Mouse (Mus musculus): ENCODE measurements around the gene Slc25a39. TPM values are rescaled to one million over a fixed set of nuclear protein-coding genes. Genes with fewer than 3 reads are reported as not detected.

The Slc25a39 gene
- 166 and 180 TPM in 2 replicates for polyA plus RNA-seq (2014; fragmentation: Nextera tagmentation; extraction: Ambion mirVana)

GRCm38 (mm10) chr11:102407834-102408215 is at the start of gene Slc25a39:
TSS of gene Slc25a39 (minus strand) at chr11:102407946.
- H3K9ac ChIP-seq (ENCODE audit: low read length), result peak within 1 kb of the TSS; percentile 84
- H3K9me3 ChIP-seq (ENCODE audit: control insufficient read depth, low read length), result no peaks in the 10 kb centered on the region
- H3K27ac ChIP-seq (replicated peaks; ENCODE audit: low read depth, low read length), result peak within 1 kb of the TSS; percentile 73
- peaks cover 14% of the 10 kb centered on the region for H3K4me1 ChIP-seq (ENCODE audit: control insufficient read depth, insufficient read depth, low read length)
- H3K36me3 ChIP-seq (ENCODE audit: control insufficient read depth, insufficient read depth, low read length), result peaks cover 15% of the 10 kb centered on the region
- peak within 1 kb of the TSS; percentile 76 for H3K4me3 ChIP-seq (ENCODE audit: low read depth, low read length)
- H3K27me3 ChIP-seq (ENCODE audit: control insufficient read depth, insufficient read depth, low read length), result no peaks in the 10 kb centered on the region
- DNase-seq (ENCODE audit: low spot score) (no peak), ATAC-seq (ENCODE audit: insufficient number of reproducible peaks, low FRiP score, low TSS enrichment, low read depth) (no peak)
- peak within 1 kb of the TSS; percentile 87 for H3K4me2 ChIP-seq (ENCODE audit: low read depth, severe bottlenecking)
- WGBS, result under 1% methylated on average over 19 of the region's 19 CpGs

GRCm38 (mm10) chr11:102455740-102456396 is 48.1 kb upstream of the Slc25a39 start:
- H3K4me1 ChIP-seq (ENCODE audit: control insufficient read depth, insufficient read depth, low read length), result peaks cover 10% of the 10 kb centered on the region; the same call in 1 of the 2 replicates
- no peaks in the 10 kb centered on the region for H3K9me3 ChIP-seq (ENCODE audit: control insufficient read depth, low read length)
- H3K4me2 ChIP-seq (ENCODE audit: low read depth, severe bottlenecking), result peak overlapping the region; percentile 96
- H3K27ac ChIP-seq (replicated peaks; ENCODE audit: low read depth, low read length), result no peak overlapping the region
- H3K27me3 ChIP-seq (ENCODE audit: control insufficient read depth, insufficient read depth, low read length), result no peaks in the 10 kb centered on the region; the same call in 1 of the 2 replicates
- under 1% methylated on average over 40 of the region's 40 CpGs for WGBS
- H3K9ac ChIP-seq (ENCODE audit: low read length), result 0 out of 2 replicates have a peak overlapping the region, but pooled peaks have one; percentile 27
- DNase-seq (ENCODE audit: low spot score) (peak; percentile 88), ATAC-seq (ENCODE audit: insufficient number of reproducible peaks, low FRiP score, low TSS enrichment, low read depth) (peak; percentile 85)
- no peaks in the 10 kb centered on the region; the same call in 1 of the 2 replicates for H3K36me3 ChIP-seq (ENCODE audit: control insufficient read depth, insufficient read depth, low read length)
- peak overlapping the region; percentile 48 for H3K4me3 ChIP-seq (ENCODE audit: low read depth, low read length)

- no peaks in the 10 kb centered on the region for H3K9me3 ChIP-seq (ENCODE audit: control insufficient read depth, low read length)
- peaks cover 12% of the 10 kb centered on the region; the same call in 1 of the 2 replicates for H3K4me1 ChIP-seq (ENCODE audit: control insufficient read depth, insufficient read depth, low read length)
- no peak overlapping the region for H3K9ac ChIP-seq (ENCODE audit: low read length)
- H3K4me2 ChIP-seq (ENCODE audit: low read depth, severe bottlenecking), result no peak overlapping the region
- ATAC-seq (ENCODE audit: insufficient number of reproducible peaks, low FRiP score, low TSS enrichment, low read depth) (no peak), DNase-seq (ENCODE audit: low spot score) (no peak)
- peaks cover 5% of the 10 kb centered on the region; the same call in 1 of the 2 replicates for H3K27me3 ChIP-seq (ENCODE audit: control insufficient read depth, insufficient read depth, low read length)
- WGBS, result 22% methylated on average over 10 of the region's 10 CpGs
- H3K27ac ChIP-seq (replicated peaks; ENCODE audit: low read depth, low read length), result no peak overlapping the region
- H3K36me3 ChIP-seq (ENCODE audit: control insufficient read depth, insufficient read depth, low read length), result no peaks in the 10 kb centered on the region; the same call in 1 of the 2 replicates
- H3K4me3 ChIP-seq (ENCODE audit: low read depth, low read length), result no peak overlapping the region
Measured at GRCm38 (mm10) chr11:102453131-102453530, 45.4 kb upstream of the Slc25a39 start.

GRCm38 (mm10) chr11:102449043-102450008 is 41.6 kb upstream of the Slc25a39 start:
- ATAC-seq (ENCODE audit: insufficient number of reproducible peaks, low FRiP score, low TSS enrichment, low read depth), result no peak
- H3K9ac ChIP-seq (ENCODE audit: low read length), result no peak overlapping the region
- WGBS, result 48% methylated on average over 17 of the region's 17 CpGs
- no peaks in the 10 kb centered on the region; the same call in 1 of the 2 replicates for H3K36me3 ChIP-seq (ENCODE audit: control insufficient read depth, insufficient read depth, low read length)
- H3K4me3 ChIP-seq (ENCODE audit: low read depth, low read length), result no peak overlapping the region
- peaks cover 5% of the 10 kb centered on the region; the same call in 1 of the 2 replicates for H3K27me3 ChIP-seq (ENCODE audit: control insufficient read depth, insufficient read depth, low read length)
- no peak overlapping the region for H3K4me2 ChIP-seq (ENCODE audit: low read depth, severe bottlenecking)
- no peak for DNase-seq (ENCODE audit: low spot score)
- H3K4me1 ChIP-seq (ENCODE audit: control insufficient read depth, insufficient read depth, low read length), result peaks cover 22% of the 10 kb centered on the region
- no peaks in the 10 kb centered on the region for H3K9me3 ChIP-seq (ENCODE audit: control insufficient read depth, low read length)
- no peak overlapping the region for H3K27ac ChIP-seq (replicated peaks; ENCODE audit: low read depth, low read length)

GRCm38 (mm10) chr11:102448327-102448726 is 40.6 kb upstream of the Slc25a39 start:
- Histone ChIP-seq H3K4me1 (ENCODE audit: control insufficient read depth, insufficient read depth, low read length) (peaks cover 22% of the 10 kb centered on the region), H3K36me3 (ENCODE audit: control insufficient read depth, insufficient read depth, low read length) (no peaks in the 10 kb centered on the region; the same call in 1 of the 2 replicates), H3K9ac (ENCODE audit: low read length) (no peak overlapping the region), H3K4me3 (ENCODE audit: low read depth, low read length) (no peak overlapping the region), H3K9me3 (ENCODE audit: control insufficient read depth, low read length) (no peaks in the 10 kb centered on the region), H3K27ac (replicated peaks; ENCODE audit: low read depth, low read length) (no peak overlapping the region), H3K27me3 (ENCODE audit: control insufficient read depth, insufficient read depth, low read length) (peaks cover 5% of the 10 kb centered on the region; the same call in 1 of the 2 replicates), H3K4me2 (ENCODE audit: low read depth, severe bottlenecking) (no peak overlapping the region)
- no peak for ATAC-seq (ENCODE audit: insufficient number of reproducible peaks, low FRiP score, low TSS enrichment, low read depth)
- WGBS, result 15% methylated on average over 8 of the region's 8 CpGs
- DNase-seq (ENCODE audit: low spot score), result no peak

GRCm38 (mm10) chr11:102447497-102447896 is 39.8 kb upstream of the Slc25a39 start, which contains the start of gene Fam171a2:
TSS of gene Fam171a2 (minus strand) at chr11:102447682.
- peak within 1 kb of the TSS; percentile 55 for H3K4me2 ChIP-seq (ENCODE audit: low read depth, severe bottlenecking)
- ATAC-seq (ENCODE audit: insufficient number of reproducible peaks, low FRiP score, low TSS enrichment, low read depth) (peak; percentile 70), DNase-seq (ENCODE audit: low spot score) (peak; percentile 95)
- no peaks in the 10 kb centered on the region for H3K36me3 ChIP-seq (ENCODE audit: control insufficient read depth, insufficient read depth, low read length)
- no peaks in the 10 kb centered on the region for H3K9me3 ChIP-seq (ENCODE audit: control insufficient read depth, low read length)
- H3K27ac ChIP-seq (replicated peaks; ENCODE audit: low read depth, low read length), result peak within 1 kb of the TSS; percentile 83
- 1% methylated on average over 39 of the region's 40 CpGs for whole genome bisulfite sequencing
- H3K4me1 ChIP-seq (ENCODE audit: control insufficient read depth, insufficient read depth, low read length), result peaks cover 22% of the 10 kb centered on the region
- peak within 1 kb of the TSS; percentile 97 for H3K9ac ChIP-seq (ENCODE audit: low read length)
- H3K27me3 ChIP-seq (ENCODE audit: control insufficient read depth, insufficient read depth, low read length), result 0 out of 2 replicates have a peak, but pooled peaks cover 5% of the 10 kb centered on the region
- H3K4me3 ChIP-seq (ENCODE audit: low read depth, low read length), result peak within 1 kb of the TSS; percentile 95

- Histone ChIP-seq H3K9ac (ENCODE audit: low read length) (peak overlapping the region; percentile 97), H3K36me3 (ENCODE audit: control insufficient read depth, insufficient read depth, low read length) (peaks cover 3% of the 10 kb centered on the region; the same call in 1 of the 2 replicates), H3K4me2 (ENCODE audit: low read depth, severe bottlenecking) (peak overlapping the region; percentile 55), H3K27ac (replicated peaks; ENCODE audit: low read depth, low read length) (peak overlapping the region; percentile 83), H3K4me1 (ENCODE audit: control insufficient read depth, insufficient read depth, low read length) (peaks cover 22% of the 10 kb centered on the region), H3K27me3 (ENCODE audit: control insufficient read depth, insufficient read depth, low read length) (0 out of 2 replicates have a peak, but pooled peaks cover 5% of the 10 kb centered on the region), H3K9me3 (ENCODE audit: control insufficient read depth, low read length) (no peaks in the 10 kb centered on the region), H3K4me3 (ENCODE audit: low read depth, low read length) (peak overlapping the region; percentile 95)
- DNase-seq (ENCODE audit: low spot score), result peak; percentile 73
- ATAC-seq (ENCODE audit: insufficient number of reproducible peaks, low FRiP score, low TSS enrichment, low read depth), result peak; percentile 49
- WGBS, result under 1% methylated on average over 49 of the region's 49 CpGs
Measured at GRCm38 (mm10) chr11:102446581-102447461, 39.1 kb upstream of the Slc25a39 start.
